Comparison of ENCODE assay signal across 18 mouse cellular contexts in the genomic region with DNA sequence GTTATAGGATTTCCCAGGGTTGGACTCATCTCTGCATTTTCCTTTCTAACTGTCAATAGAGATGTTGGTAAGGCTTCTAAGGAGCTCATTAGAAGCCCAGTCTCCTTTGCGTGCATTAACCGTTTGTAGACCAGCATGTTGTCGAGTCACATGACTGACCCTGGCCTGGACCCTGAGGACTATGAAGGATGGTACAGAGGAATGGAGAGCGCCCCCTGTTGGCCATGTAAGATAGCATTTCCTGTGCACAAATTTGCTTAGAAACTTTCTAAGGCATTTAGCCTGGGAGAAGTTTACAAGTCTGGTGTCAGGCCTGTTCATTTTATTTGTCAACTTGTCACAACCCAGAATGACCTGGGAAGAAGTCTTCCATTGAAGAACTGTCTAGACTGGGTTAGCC.
DNase-seq lines count a peak whose midpoint lies in the region; ATAC-seq and TF ChIP-seq lines count a peak whose summit lies in the region.
"Had no signal": no experiment of that assay in that cellular context is flagged by ENCODE, and none has a peak within 500 bp of the region (broad histone marks: within the 10 kb centered on the region; RNA-seq: fewer than 3 reads in every experiment).

No protein-coding gene starts in this region.

- no peak overlapping the region for H3K27ac ChIP-seq in intestine, postnatal 0 days (ENCODE audit: low read depth, low read length)
- H3K27ac ChIP-seq in intestine, embryonic 15.5 days, result no peak overlapping the region
- H3K27ac ChIP-seq in lung, embryonic 14.5 days (ENCODE audit: low read depth), result no peak overlapping the region
- H3K27ac ChIP-seq in embryonic facial prominence, embryonic 10.5 days (replicated peaks), result no peak overlapping the region
- H3K27ac ChIP-seq: hindbrain, embryonic 15.5 days; midbrain, embryonic 13.5 days had no signal

- no peak overlapping the region for H3K4me2 ChIP-seq in intestine, postnatal 0 days (replicated peaks; ENCODE audit: low read depth)
- H3K4me2 ChIP-seq in intestine, embryonic 15.5 days (replicated peaks), result no peak overlapping the region
- no peak overlapping the region for H3K4me2 ChIP-seq in lung, embryonic 14.5 days
- H3K4me2 ChIP-seq: hindbrain, embryonic 15.5 days; midbrain, embryonic 13.5 days had no signal

- no peak for DNase-seq in lung, embryonic 14.5 days
- no peak for DNase-seq in lung, postnatal 14 days
- peak; percentile 7 for DNase-seq in thymus, postnatal 4 days
- no peak for DNase-seq in thymus, postnatal 36 days
- DNase-seq in embryonic facial prominence, embryonic 10.5 days (ENCODE audit: low spot score), result no peak
- DNase-seq: adrenal gland, postnatal 36 days; B cell, adult 2 months; cerebellum, adult 11 months; cerebellum, adult 9-11 months; heart, postnatal 4 days; right cerebral cortex, postnatal 25 days; spleen, adult 18-20 months; thymus, adult 18-20 months had no signal

- no peaks in the 10 kb centered on the region for H3K36me3 ChIP-seq in intestine, postnatal 0 days (ENCODE audit: control insufficient read depth, insufficient read depth)
- H3K36me3 ChIP-seq in intestine, embryonic 15.5 days, result no peaks in the 10 kb centered on the region
- H3K36me3 ChIP-seq in lung, embryonic 14.5 days (ENCODE audit: insufficient read depth), result no peaks in the 10 kb centered on the region
- H3K36me3 ChIP-seq in embryonic facial prominence, embryonic 10.5 days (replicated peaks), result no peaks in the 10 kb centered on the region
- H3K36me3 ChIP-seq: hindbrain, embryonic 15.5 days; midbrain, embryonic 13.5 days had no signal

- ATAC-seq in intestine, postnatal 0 days, result no peak
- no peak for ATAC-seq in intestine, embryonic 15.5 days
- ATAC-seq in lung, embryonic 14.5 days (ENCODE audit: insufficient read depth), result no peak
- ATAC-seq: intestine, embryonic 16.5 days; midbrain, embryonic 13.5 days had no signal

- H3K9me3 ChIP-seq in intestine, postnatal 0 days (ENCODE audit: control insufficient read depth), result no peaks in the 10 kb centered on the region
- no peaks in the 10 kb centered on the region for H3K9me3 ChIP-seq in intestine, embryonic 15.5 days
- H3K9me3 ChIP-seq in lung, embryonic 14.5 days (ENCODE audit: low read depth, low read length), result 0 out of 2 replicates have a peak, but pooled peaks cover 4% of the 10 kb centered on the region
- H3K9me3 ChIP-seq in embryonic facial prominence, embryonic 10.5 days, result no peaks in the 10 kb centered on the region
- H3K9me3 ChIP-seq: hindbrain, embryonic 15.5 days; midbrain, embryonic 13.5 days had no signal

- no peak overlapping the region for H3K4me3 ChIP-seq in intestine, postnatal 0 days (ENCODE audit: low read depth, low read length)
- no peak overlapping the region for H3K4me3 ChIP-seq in intestine, embryonic 15.5 days (replicated peaks)
- H3K4me3 ChIP-seq in lung, embryonic 14.5 days (ENCODE audit: low read depth, low read length), result no peak overlapping the region
- H3K4me3 ChIP-seq in embryonic facial prominence, embryonic 10.5 days, result no peak overlapping the region
- H3K4me3 ChIP-seq: hindbrain, embryonic 15.5 days; midbrain, embryonic 13.5 days had no signal

- H3K27me3 ChIP-seq in intestine, postnatal 0 days (replicated peaks; ENCODE audit: control insufficient read depth, insufficient read depth, low read length), result no peaks in the 10 kb centered on the region
- H3K27me3 ChIP-seq in intestine, embryonic 15.5 days (replicated peaks), result no peaks in the 10 kb centered on the region
- no peaks in the 10 kb centered on the region for H3K27me3 ChIP-seq in lung, embryonic 14.5 days (ENCODE audit: insufficient read depth, low read length)
- no peaks in the 10 kb centered on the region for H3K27me3 ChIP-seq in embryonic facial prominence, embryonic 10.5 days (replicated peaks; ENCODE audit: low read depth, poor library complexity, severe bottlenecking)
- H3K27me3 ChIP-seq: hindbrain, embryonic 15.5 days; midbrain, embryonic 13.5 days had no signal

- no peak overlapping the region for H3K9ac ChIP-seq in intestine, postnatal 0 days (ENCODE audit: low read depth, low read length)
- no peak overlapping the region for H3K9ac ChIP-seq in intestine, embryonic 15.5 days
- H3K9ac ChIP-seq in lung, embryonic 14.5 days, result no peak overlapping the region
- H3K9ac ChIP-seq: hindbrain, embryonic 15.5 days; midbrain, embryonic 13.5 days had no signal

- TF ChIP-seq CTCF in intestine, postnatal 0 days (IDR thresholded peaks at IDR 0.05; ENCODE audit: low read depth), result peak; percentile 38
- peak; percentile 50 for TF ChIP-seq CTCF in lung, embryonic 14.5 days (IDR thresholded peaks at IDR 0.05; ENCODE audit: low read depth)

- 80% methylated on average over 4 of the region's 4 CpGs for WGBS in intestine, postnatal 0 days
- 71% methylated on average over 4 of the region's 4 CpGs for WGBS in intestine, embryonic 15.5 days
- 81% methylated on average over 4 of the region's 4 CpGs for WGBS in lung, embryonic 14.5 days
- WGBS in embryonic facial prominence, embryonic 10.5 days, result 75% methylated on average over 4 of the region's 4 CpGs

- no peaks in the 10 kb centered on the region for H3K4me1 ChIP-seq in intestine, postnatal 0 days (replicated peaks; ENCODE audit: control insufficient read depth, insufficient read depth, low read length)
- no peaks in the 10 kb centered on the region for H3K4me1 ChIP-seq in intestine, embryonic 15.5 days (replicated peaks)
- peaks cover 7% of the 10 kb centered on the region for H3K4me1 ChIP-seq in lung, embryonic 14.5 days (ENCODE audit: insufficient read depth)
- H3K4me1 ChIP-seq in embryonic facial prominence, embryonic 10.5 days, result no peaks in the 10 kb centered on the region
- H3K4me1 ChIP-seq: hindbrain, embryonic 15.5 days; midbrain, embryonic 13.5 days had no signal
